ENCODE assay signal across 19 mouse cellular contexts in genomic region chr10:86056297-86056903, GRCm38 (mm10). TPM values are rescaled to one million over a fixed set of nuclear protein-coding genes. Genes with fewer than 3 reads are reported as not detected.
DNase-seq lines count a peak whose midpoint lies in the region; ATAC-seq and TF ChIP-seq lines count a peak whose summit lies in the region.
"Had no signal": no experiment of that assay in that cellular context is flagged by ENCODE, and none has a peak within 500 bp of the region (broad histone marks: within the 10 kb centered on the region; RNA-seq: fewer than 3 reads in every experiment).

No protein-coding gene starts in this region.

- no peak for DNase-seq in hindbrain, postnatal 0 days (ENCODE audit: low spot score)
- no peak for DNase-seq in liver, postnatal 0 days
- peak; percentile 72 for DNase-seq in R1 (ENCODE audit: low read depth, low spot score)
- no peak for DNase-seq in gastrocnemius, adult 2 months
- DNase-seq: adrenal gland, adult 2 months; cerebellum, adult 9-11 months; gastrocnemius, postnatal 14 days; left cerebral cortex, postnatal 4 days; lung, postnatal 14 days had no signal

- no peak overlapping the region for H3K4me3 ChIP-seq in hindbrain, postnatal 0 days (ENCODE audit: low read length)
- H3K4me3 ChIP-seq in hindbrain, embryonic 12.5 days, result no peak overlapping the region
- H3K4me3 ChIP-seq in liver, postnatal 0 days (ENCODE audit: low read depth, low read length), result no peak overlapping the region
- H3K4me3 ChIP-seq in liver, embryonic 12.5 days, result no peak overlapping the region
- no peak overlapping the region for H3K4me3 ChIP-seq in E14TG2a.4 (replicated peaks; ENCODE audit: low read length)
- H3K4me3 ChIP-seq in gastrocnemius, adult 2 months, result no peak overlapping the region
- H3K4me3 ChIP-seq: heart, embryonic 13.5 days; kidney, embryonic 15.5 days; midbrain, embryonic 15.5 days; stomach, embryonic 15.5 days had no signal

- no peak overlapping the region for H3K9ac ChIP-seq in hindbrain, postnatal 0 days (replicated peaks; ENCODE audit: low read length)
- H3K9ac ChIP-seq in hindbrain, embryonic 12.5 days, result no peak overlapping the region
- H3K9ac ChIP-seq in liver, postnatal 0 days (replicated peaks), result no peak overlapping the region
- H3K9ac ChIP-seq in liver, embryonic 12.5 days, result no peak overlapping the region
- H3K9ac ChIP-seq: heart, embryonic 13.5 days; kidney, embryonic 15.5 days; midbrain, embryonic 15.5 days; stomach, embryonic 15.5 days had no signal

- no peaks in the 10 kb centered on the region for H3K9me3 ChIP-seq in hindbrain, postnatal 0 days (ENCODE audit: low read length)
- 0 out of 2 replicates have a peak, but pooled peaks cover 5% of the 10 kb centered on the region for H3K9me3 ChIP-seq in hindbrain, embryonic 12.5 days (replicated peaks)
- H3K9me3 ChIP-seq in liver, postnatal 0 days (ENCODE audit: low read length), result no peaks in the 10 kb centered on the region
- H3K9me3 ChIP-seq in liver, embryonic 12.5 days (replicated peaks), result no peaks in the 10 kb centered on the region
- peaks cover 1% of the 10 kb centered on the region for H3K9me3 ChIP-seq in E14TG2a.4 (ENCODE audit: low read length)
- H3K9me3 ChIP-seq: kidney, embryonic 15.5 days; midbrain, embryonic 15.5 days; stomach, embryonic 15.5 days had no signal

- H3K4me2 ChIP-seq in hindbrain, postnatal 0 days (ENCODE audit: low read depth, low read length), result no peak overlapping the region
- H3K4me2 ChIP-seq in hindbrain, embryonic 12.5 days (replicated peaks), result no peak overlapping the region
- H3K4me2 ChIP-seq in liver, postnatal 0 days (ENCODE audit: low read depth, low read length), result no peak overlapping the region
- H3K4me2 ChIP-seq in liver, embryonic 12.5 days, result no peak overlapping the region
- H3K4me2 ChIP-seq: heart, embryonic 13.5 days; kidney, embryonic 15.5 days; midbrain, embryonic 15.5 days; stomach, embryonic 15.5 days had no signal

- no peak overlapping the region for H3K27ac ChIP-seq in hindbrain, postnatal 0 days
- H3K27ac ChIP-seq in hindbrain, embryonic 12.5 days, result no peak overlapping the region
- H3K27ac ChIP-seq in liver, postnatal 0 days (ENCODE audit: low read depth), result no peak overlapping the region
- H3K27ac ChIP-seq in liver, embryonic 12.5 days, result no peak overlapping the region
- no peak overlapping the region for H3K27ac ChIP-seq in gastrocnemius, adult 2 months
- H3K27ac ChIP-seq: heart, embryonic 13.5 days; kidney, embryonic 15.5 days; midbrain, embryonic 15.5 days; stomach, embryonic 15.5 days had no signal

- no peak for TF ChIP-seq EP300 in liver, postnatal 0 days (IDR thresholded peaks at IDR 0.05; ENCODE audit: low read depth)

- 79% methylated on average over 7 of the region's 8 CpGs for WGBS in hindbrain, postnatal 0 days
- 76% methylated on average over 8 of the region's 8 CpGs for WGBS in hindbrain, embryonic 12.5 days
- WGBS in liver, postnatal 0 days (ENCODE audit: insufficient replicate concordance), result 81% methylated on average over 8 of the region's 8 CpGs
- WGBS in liver, embryonic 12.5 days (ENCODE audit: insufficient replicate concordance), result 79% methylated on average over 8 of the region's 8 CpGs

- peaks cover 17% of the 10 kb centered on the region; the same call in 1 of the 2 replicates for H3K36me3 ChIP-seq in hindbrain, postnatal 0 days (ENCODE audit: insufficient read depth, low read length)
- H3K36me3 ChIP-seq in hindbrain, embryonic 12.5 days, result 0 out of 2 replicates have a peak, but pooled peaks cover 7% of the 10 kb centered on the region
- peaks cover 9% of the 10 kb centered on the region for H3K36me3 ChIP-seq in liver, postnatal 0 days (replicated peaks; ENCODE audit: insufficient read depth, low read length)
- H3K36me3 ChIP-seq in liver, embryonic 12.5 days, result peaks cover 34% of the 10 kb centered on the region
- H3K36me3 ChIP-seq in E14TG2a.4 (ENCODE audit: insufficient read depth, low read length), result peaks cover 32% of the 10 kb centered on the region
- H3K36me3 ChIP-seq: heart, embryonic 13.5 days had no signal

- no peak for ATAC-seq in hindbrain, postnatal 0 days
- ATAC-seq in hindbrain, embryonic 12.5 days (ENCODE audit: low FRiP score), result no peak
- no peak for ATAC-seq in liver, postnatal 0 days
- no peak for ATAC-seq in liver, embryonic 12.5 days
- ATAC-seq: midbrain, embryonic 15.5 days had no signal

- intact Hi-C loops in gastrocnemius, adult 2 months (cut with DNase I), result no loop called here

- peak; percentile 44 for TF ChIP-seq CTCF in hindbrain, postnatal 0 days (IDR thresholded peaks at IDR 0.05; ENCODE audit: low read depth)
- peak; percentile 37 for TF ChIP-seq CTCF in liver, postnatal 0 days (IDR thresholded peaks at IDR 0.05; ENCODE audit: low read depth)
- peak; percentile 41 for TF ChIP-seq CTCF in E14TG2a.4 (conservative IDR thresholded peaks at IDR 0.05; ENCODE audit: low read length)
- TF ChIP-seq CTCF in gastrocnemius, adult 2 months (IDR thresholded peaks at IDR 0.05), result no peak; the same call in 1 of the 2 replicates

- no peaks in the 10 kb centered on the region for H3K4me1 ChIP-seq in hindbrain, postnatal 0 days (ENCODE audit: insufficient read depth, low read length)
- no peaks in the 10 kb centered on the region for H3K4me1 ChIP-seq in hindbrain, embryonic 12.5 days
- H3K4me1 ChIP-seq in liver, postnatal 0 days (ENCODE audit: insufficient read depth), result peaks cover 7% of the 10 kb centered on the region; the same call in 1 of the 2 replicates
- H3K4me1 ChIP-seq in liver, embryonic 12.5 days, result peaks cover 25% of the 10 kb centered on the region
- peaks cover 20% of the 10 kb centered on the region for H3K4me1 ChIP-seq in E14TG2a.4 (replicated peaks; ENCODE audit: low read depth, low read length)
- H3K4me1 ChIP-seq: midbrain, embryonic 15.5 days; stomach, embryonic 15.5 days had no signal

- H3K27me3 ChIP-seq in hindbrain, postnatal 0 days (ENCODE audit: insufficient read depth, low read length), result no peaks in the 10 kb centered on the region
- no peaks in the 10 kb centered on the region for H3K27me3 ChIP-seq in hindbrain, embryonic 12.5 days
- no peaks in the 10 kb centered on the region for H3K27me3 ChIP-seq in liver, postnatal 0 days (ENCODE audit: insufficient read depth, low read length)
- H3K27me3 ChIP-seq in liver, embryonic 12.5 days (replicated peaks), result no peaks in the 10 kb centered on the region
- H3K27me3 ChIP-seq in E14TG2a.4 (ENCODE audit: insufficient read depth, low read length), result no peaks in the 10 kb centered on the region
- H3K27me3 ChIP-seq: heart, embryonic 13.5 days; kidney, embryonic 15.5 days; midbrain, embryonic 15.5 days; stomach, embryonic 15.5 days had no signal

RNA-seq across cellular contexts. Expression of gene Fbxo7, which starts 34.6 kb away (rescaled TPM):
- 14.6 and 17.7 TPM in 2 replicates for total RNA-seq in hindbrain, postnatal 0 days (2014; rRNA removed)
- 30.9 and 35.6 TPM in 2 replicates for polyA plus RNA-seq in hindbrain, postnatal 0 days (2015; fragmentation: Nextera tagmentation; extraction: Ambion mirVana)
- 17.2 and 19.0 TPM in 2 replicates for polyA plus RNA-seq in hindbrain, embryonic 12.5 days (2016; fragmentation: Nextera tagmentation; extraction: Ambion mirVana)
- polyA plus RNA-seq in liver, postnatal 0 days (2015; fragmentation: Nextera tagmentation; extraction: Ambion mirVana), result 28.7 and 28.9 TPM in 2 replicates
- 67.9 and 68.0 TPM in 2 replicates for polyA plus RNA-seq in liver, embryonic 12.5 days (2016; fragmentation: Nextera tagmentation; extraction: Ambion mirVana)
- total RNA-seq in gastrocnemius, adult 2 months (2021), result 10 to 100 TPM in 1 of 2 experiments, 1 to 10 TPM in 1; 8.5 to 11.8 TPM

RNA-seq across cellular contexts. Expression of gene Bpifc, which starts 44.7 kb away (rescaled TPM):
- 0.11 TPM in 1 of 2 replicates, not detected in the other for total RNA-seq in hindbrain, postnatal 0 days (2014; rRNA removed)
- 0.11 and 0.20 TPM in 2 replicates for polyA plus RNA-seq in hindbrain, postnatal 0 days (2015; fragmentation: Nextera tagmentation; extraction: Ambion mirVana)
- not detected in 2 replicates for polyA plus RNA-seq in hindbrain, embryonic 12.5 days (2016; fragmentation: Nextera tagmentation; extraction: Ambion mirVana)
- not detected in 2 replicates for polyA plus RNA-seq in liver, postnatal 0 days (2015; fragmentation: Nextera tagmentation; extraction: Ambion mirVana)
- not detected in 2 replicates for polyA plus RNA-seq in liver, embryonic 12.5 days (2016; fragmentation: Nextera tagmentation; extraction: Ambion mirVana)
- total RNA-seq in gastrocnemius, adult 2 months (2021), result not detected
- total RNA-seq: gastrocnemius, postnatal 14 days; layer of hippocampus, postnatal 10 days; left cerebral cortex, postnatal 4 days had no signal
- polyA plus RNA-seq: heart, embryonic 13.5 days; midbrain, embryonic 15.5 days; neural tube, embryonic 11.5 days; small intestine, adult 2 months had no signal
